Mouse (Mus musculus): ENCODE data around the gene Mutyh. TPM values are rescaled to one million over a fixed set of nuclear protein-coding genes. Genes with fewer than 3 reads are reported as not detected.

The Mutyh gene
- polyA plus RNA-seq (2015; fragmentation: Nextera tagmentation; extraction: Ambion mirVana), result 9.1 and 9.5 TPM in 2 replicates

DNA sequence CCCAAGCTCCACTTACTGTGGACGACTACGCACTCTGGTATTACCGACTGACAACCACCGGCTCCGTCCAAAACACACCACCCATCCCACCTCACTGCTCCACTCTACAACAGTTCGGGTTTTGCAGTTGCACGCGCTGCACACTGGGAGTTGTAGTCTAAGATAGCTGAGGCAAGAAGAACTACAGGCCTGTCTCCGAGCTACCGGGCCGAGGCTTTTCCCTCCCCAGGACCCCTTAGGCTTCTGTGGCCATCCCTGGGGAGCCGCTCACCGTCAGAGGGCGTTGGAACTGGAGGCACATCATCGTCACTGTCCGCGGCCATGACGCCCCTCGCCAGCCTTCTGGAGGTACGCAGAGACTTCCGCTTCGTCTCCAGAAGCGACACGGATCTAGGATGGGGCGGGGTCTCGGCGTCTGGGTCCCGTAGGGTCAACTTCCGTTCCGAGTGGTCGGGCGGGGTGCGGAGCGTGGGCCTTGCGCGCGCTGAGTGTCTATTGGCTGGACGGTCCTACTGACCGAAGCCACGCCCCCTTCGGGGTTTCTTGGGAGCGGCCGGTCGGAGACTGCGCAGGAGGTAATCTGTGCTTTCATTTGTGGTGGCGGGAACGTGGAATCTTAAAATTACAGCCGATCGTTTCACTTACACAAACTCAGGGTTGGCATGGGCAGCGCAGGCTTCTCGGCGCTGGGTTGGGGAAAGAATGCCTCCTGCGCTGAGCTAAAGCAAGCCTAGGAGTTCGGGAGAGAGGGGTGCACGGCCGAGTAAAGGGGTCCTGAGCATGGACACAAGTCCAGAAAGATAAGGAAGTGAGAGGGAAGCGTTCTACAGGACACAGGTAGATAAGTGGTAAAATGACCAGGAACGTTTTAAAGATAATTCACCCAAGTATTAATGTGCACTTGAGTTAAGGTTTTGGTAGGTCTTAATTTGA is at the start of gene Mutyh, which contains the start of gene Toe1:
Gene Mutyh, plus strand, starts transcription at position 527 of the 933 bp plus-strand sequence.
Gene Toe1, minus strand, starts transcription at position 444 of the 933 bp plus-strand sequence.
- H3K27ac ChIP-seq (ENCODE audit: low read length), result peak within 1 kb of the TSS; percentile 88
- WGBS, result under 1% methylated on average over 58 of the region's 58 CpGs
- peak within 1 kb of the TSS; percentile 81 for H3K4me3 ChIP-seq (ENCODE audit: low read length)
- H3K4me1 ChIP-seq (ENCODE audit: control insufficient read depth, insufficient read depth, low read length), result peaks cover 6% of the 10 kb centered on the region
- no peaks in the 10 kb centered on the region for H3K27me3 ChIP-seq (replicated peaks; ENCODE audit: control insufficient read depth, insufficient read depth, low read length)
- H3K36me3 ChIP-seq (ENCODE audit: control insufficient read depth, insufficient read depth, low read length), result peaks cover 18% of the 10 kb centered on the region
- no peaks in the 10 kb centered on the region for H3K9me3 ChIP-seq (ENCODE audit: control insufficient read depth, low read length)
- ATAC-seq, result peak; percentile 99
- H3K4me2 ChIP-seq (ENCODE audit: low read depth, low read length), result peak within 1 kb of the TSS; percentile 54
- peak within 1 kb of the TSS; percentile 89 for H3K9ac ChIP-seq (ENCODE audit: low read depth, low read length)

DNA sequence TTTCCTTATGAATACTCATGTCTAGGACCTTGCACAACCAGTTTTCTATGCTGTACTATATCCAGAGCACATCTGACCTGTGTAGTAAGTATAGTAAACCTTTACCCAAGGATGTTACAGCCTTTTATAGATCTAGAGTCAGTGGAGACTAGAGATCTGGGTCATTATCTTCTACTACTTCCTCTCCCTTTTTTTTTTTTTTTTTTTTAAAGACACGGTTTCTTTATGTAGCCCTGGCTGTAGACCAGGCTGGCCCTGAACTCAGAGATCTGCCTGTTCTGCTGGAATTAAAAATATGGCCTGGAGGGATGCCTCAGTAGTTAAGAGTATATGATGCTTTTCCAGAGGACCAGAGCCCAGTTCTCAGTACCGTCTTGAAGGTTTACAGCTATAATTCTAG is 45.6 kb upstream of the Mutyh start:
- Histone ChIP-seq H3K9me3 (ENCODE audit: control insufficient read depth, low read length) (no peaks in the 10 kb centered on the region), H3K4me1 (ENCODE audit: control insufficient read depth, insufficient read depth, low read length) (no peaks in the 10 kb centered on the region), H3K4me2 (ENCODE audit: low read depth, low read length) (no peak overlapping the region), H3K27me3 (replicated peaks; ENCODE audit: control insufficient read depth, insufficient read depth, low read length) (no peaks in the 10 kb centered on the region), H3K9ac (ENCODE audit: low read depth, low read length) (no peak overlapping the region), H3K36me3 (ENCODE audit: control insufficient read depth, insufficient read depth, low read length) (no peaks in the 10 kb centered on the region), H3K27ac (ENCODE audit: low read length) (no peak overlapping the region), H3K4me3 (ENCODE audit: low read length) (no peak overlapping the region)
- WGBS, result 72% methylated on average over 2 of the region's 2 CpGs
- 0 out of 2 replicates have a peak, but pooled peaks have one; percentile 38 for ATAC-seq

DNA sequence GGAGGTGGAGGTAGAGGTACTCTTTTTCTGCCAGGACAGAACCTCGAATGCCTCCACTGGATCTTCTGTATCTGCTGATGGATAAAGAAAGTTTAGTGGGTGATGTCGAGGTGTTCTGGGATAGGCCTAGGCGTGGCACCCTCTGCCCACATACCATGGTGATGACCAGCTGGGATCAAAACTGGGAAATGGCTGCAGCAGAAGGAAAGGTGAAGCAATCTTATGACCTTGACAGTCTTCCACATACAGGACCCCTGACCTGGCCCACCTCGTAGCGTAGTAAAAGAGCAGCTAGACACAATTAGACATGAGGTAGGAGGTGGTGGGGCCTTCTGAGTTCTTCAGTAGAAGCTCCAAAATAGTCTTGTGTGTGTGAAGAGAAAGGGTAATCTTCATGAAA is 43.5 kb upstream of the Mutyh start:
- Histone ChIP-seq H3K9ac (ENCODE audit: low read depth, low read length) (no peak overlapping the region), H3K36me3 (ENCODE audit: control insufficient read depth, insufficient read depth, low read length) (no peaks in the 10 kb centered on the region), H3K4me3 (ENCODE audit: low read length) (no peak overlapping the region), H3K4me1 (ENCODE audit: control insufficient read depth, insufficient read depth, low read length) (no peaks in the 10 kb centered on the region), H3K4me2 (ENCODE audit: low read depth, low read length) (no peak overlapping the region), H3K27me3 (replicated peaks; ENCODE audit: control insufficient read depth, insufficient read depth, low read length) (no peaks in the 10 kb centered on the region), H3K27ac (ENCODE audit: low read length) (no peak overlapping the region), H3K9me3 (ENCODE audit: control insufficient read depth, low read length) (no peaks in the 10 kb centered on the region)
- no peak for ATAC-seq
- 84% methylated on average over 5 of the region's 5 CpGs for WGBS

DNA sequence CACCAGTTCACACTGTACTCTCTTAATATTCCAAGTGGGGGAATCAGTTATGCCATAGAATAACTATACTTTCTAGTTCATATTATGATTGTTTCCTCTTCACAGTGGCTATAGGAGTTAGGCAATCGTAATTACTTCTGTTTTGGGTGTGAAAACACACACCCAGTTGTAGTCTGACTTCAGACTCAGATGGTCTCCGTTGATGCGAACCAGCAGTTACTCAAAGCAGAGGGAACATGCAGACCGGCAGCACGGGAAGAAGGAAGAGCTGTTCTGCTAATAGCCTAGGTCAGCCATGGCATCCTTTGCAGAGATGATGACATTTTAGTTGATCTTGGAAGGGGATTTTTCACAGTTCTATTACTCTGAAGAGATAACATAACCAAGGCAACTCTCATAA is 39.0 kb upstream of the Mutyh start:
- Histone ChIP-seq H3K9ac (ENCODE audit: low read depth, low read length) (no peak overlapping the region), H3K36me3 (ENCODE audit: control insufficient read depth, insufficient read depth, low read length) (no peaks in the 10 kb centered on the region), H3K4me1 (ENCODE audit: control insufficient read depth, insufficient read depth, low read length) (no peaks in the 10 kb centered on the region), H3K27ac (ENCODE audit: low read length) (no peak overlapping the region), H3K9me3 (ENCODE audit: control insufficient read depth, low read length) (no peaks in the 10 kb centered on the region), H3K27me3 (replicated peaks; ENCODE audit: control insufficient read depth, insufficient read depth, low read length) (no peaks in the 10 kb centered on the region), H3K4me2 (ENCODE audit: low read depth, low read length) (no peak overlapping the region), H3K4me3 (ENCODE audit: low read length) (no peak overlapping the region)
- 86% methylated on average over 5 of the region's 5 CpGs for WGBS
- ATAC-seq, result no peak

DNA sequence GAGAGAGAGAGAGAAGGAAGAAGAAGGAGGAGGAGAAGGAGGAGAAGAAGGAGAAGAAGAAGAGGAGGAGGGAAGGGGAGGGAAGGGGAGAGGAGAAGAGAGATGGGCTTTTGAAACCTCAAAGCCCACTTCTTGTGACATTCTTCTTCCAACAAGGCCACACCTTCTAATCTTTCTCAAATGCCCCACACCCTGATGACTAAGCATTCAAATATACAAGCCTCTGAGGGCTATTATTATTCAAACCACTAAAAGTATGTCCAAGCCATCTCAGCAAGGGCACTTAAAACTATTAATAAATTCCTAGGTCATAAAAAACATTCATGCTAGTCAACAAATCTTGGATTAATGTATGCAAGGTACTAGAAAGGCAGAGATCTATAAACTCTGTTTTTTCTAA is 38.5 kb upstream of the Mutyh start:
- H3K27ac ChIP-seq (ENCODE audit: low read length), result no peak overlapping the region

DNA sequence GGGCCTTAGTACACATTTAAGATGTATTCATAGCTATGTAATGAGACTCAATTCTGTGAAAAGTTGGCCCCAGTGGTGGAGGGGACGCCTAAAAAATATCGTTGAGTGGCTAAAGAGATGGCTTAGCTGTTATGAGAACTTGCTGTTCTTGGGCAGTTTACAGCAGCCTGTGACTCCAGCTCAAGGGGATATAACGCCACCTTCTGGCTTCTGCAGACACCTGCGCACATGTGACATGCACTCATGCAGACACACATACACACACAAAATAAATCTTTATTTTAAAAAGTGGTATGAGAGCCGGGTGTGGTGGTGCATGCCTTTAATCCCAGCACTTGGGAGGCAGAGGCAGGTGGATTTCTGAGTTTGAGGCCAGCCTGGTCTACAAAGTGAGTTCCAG is 31.1 kb upstream of the Mutyh start:
- no peak overlapping the region for H3K4me2 ChIP-seq (ENCODE audit: low read depth, low read length)
- ATAC-seq, result no peak
- H3K27me3 ChIP-seq (replicated peaks; ENCODE audit: control insufficient read depth, insufficient read depth, low read length), result no peaks in the 10 kb centered on the region
- H3K4me3 ChIP-seq (ENCODE audit: low read length), result no peak overlapping the region
- no peaks in the 10 kb centered on the region for H3K36me3 ChIP-seq (ENCODE audit: control insufficient read depth, insufficient read depth, low read length)
- H3K9ac ChIP-seq (ENCODE audit: low read depth, low read length), result no peak overlapping the region
- H3K27ac ChIP-seq (ENCODE audit: low read length), result no peak overlapping the region
- no peaks in the 10 kb centered on the region for H3K9me3 ChIP-seq (ENCODE audit: control insufficient read depth, low read length)
- H3K4me1 ChIP-seq (ENCODE audit: control insufficient read depth, insufficient read depth, low read length), result no peaks in the 10 kb centered on the region
- WGBS, result 96% methylated on average over 5 of the region's 5 CpGs

More for the DNA sequence above, 38.5 kb upstream of the Mutyh start:
- no peak for ATAC-seq
- H3K9me3 ChIP-seq (ENCODE audit: control insufficient read depth, low read length), result no peaks in the 10 kb centered on the region
- H3K4me2 ChIP-seq (ENCODE audit: low read depth, low read length), result no peak overlapping the region
- H3K4me1 ChIP-seq (ENCODE audit: control insufficient read depth, insufficient read depth, low read length), result no peaks in the 10 kb centered on the region
- H3K4me3 ChIP-seq (ENCODE audit: low read length), result no peak overlapping the region
- H3K27me3 ChIP-seq (replicated peaks; ENCODE audit: control insufficient read depth, insufficient read depth, low read length), result no peaks in the 10 kb centered on the region
- H3K36me3 ChIP-seq (ENCODE audit: control insufficient read depth, insufficient read depth, low read length), result no peaks in the 10 kb centered on the region
- no peak overlapping the region for H3K9ac ChIP-seq (ENCODE audit: low read depth, low read length)

DNA sequence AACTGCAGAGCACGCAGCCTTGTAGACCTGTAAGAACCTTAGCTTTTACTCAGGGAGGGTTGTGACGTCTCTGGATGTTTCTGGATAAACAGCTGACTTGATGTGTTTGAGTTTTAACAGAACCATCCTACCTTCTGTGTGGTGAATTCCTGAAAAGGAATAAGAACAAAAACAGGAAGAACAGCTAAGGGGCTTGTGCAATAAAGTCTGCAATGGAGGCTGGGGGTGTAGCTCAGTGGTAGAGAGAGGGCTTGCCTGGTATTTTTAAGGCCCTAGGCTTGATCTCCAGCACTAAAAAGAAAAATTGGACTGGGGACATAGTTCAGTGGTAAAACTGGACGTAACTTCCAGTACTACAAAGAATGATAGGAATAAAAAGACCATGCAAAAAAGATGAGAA is 30.4 kb upstream of the Mutyh start:
- H3K36me3 ChIP-seq (ENCODE audit: control insufficient read depth, insufficient read depth, low read length), result no peaks in the 10 kb centered on the region
- no peaks in the 10 kb centered on the region for H3K27me3 ChIP-seq (replicated peaks; ENCODE audit: control insufficient read depth, insufficient read depth, low read length)
- no peaks in the 10 kb centered on the region for H3K9me3 ChIP-seq (ENCODE audit: control insufficient read depth, low read length)
- ATAC-seq, result no peak
- H3K9ac ChIP-seq (ENCODE audit: low read depth, low read length), result no peak overlapping the region
- H3K4me3 ChIP-seq (ENCODE audit: low read length), result no peak overlapping the region
- no peak overlapping the region for H3K27ac ChIP-seq (ENCODE audit: low read length)
- no peaks in the 10 kb centered on the region for H3K4me1 ChIP-seq (ENCODE audit: control insufficient read depth, insufficient read depth, low read length)
- 76% methylated on average over 3 of the region's 3 CpGs for WGBS
- H3K4me2 ChIP-seq (ENCODE audit: low read depth, low read length), result no peak overlapping the region

DNA sequence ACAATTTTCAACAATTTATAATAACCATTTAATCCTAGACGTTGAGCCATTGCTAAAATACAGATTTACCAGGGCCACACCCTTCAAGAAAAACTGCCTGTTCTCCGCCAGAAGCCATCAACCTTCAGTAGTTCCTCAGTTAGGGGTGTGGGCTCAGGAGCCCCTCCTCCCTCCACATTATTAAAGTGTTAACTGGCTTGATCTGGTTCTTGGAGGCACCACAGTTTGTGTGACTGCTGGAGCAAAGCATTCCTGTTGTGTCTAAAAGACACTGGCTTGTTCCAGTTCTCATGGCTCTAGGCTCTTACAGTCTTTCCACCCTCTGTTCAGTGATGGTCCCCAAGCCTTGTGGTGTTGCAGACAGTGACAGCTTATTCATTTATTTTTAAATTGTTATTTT is 27.0 kb upstream of the Mutyh start:
- no peaks in the 10 kb centered on the region for H3K36me3 ChIP-seq (ENCODE audit: control insufficient read depth, insufficient read depth, low read length)
- no peak overlapping the region for H3K27ac ChIP-seq (ENCODE audit: low read length)
- 71% methylated on average over 2 of the region's 2 CpGs for WGBS
- H3K9ac ChIP-seq (ENCODE audit: low read depth, low read length), result no peak overlapping the region
- H3K9me3 ChIP-seq (ENCODE audit: control insufficient read depth, low read length), result no peaks in the 10 kb centered on the region
- no peaks in the 10 kb centered on the region for H3K4me1 ChIP-seq (ENCODE audit: control insufficient read depth, insufficient read depth, low read length)
- no peak overlapping the region for H3K4me2 ChIP-seq (ENCODE audit: low read depth, low read length)
- ATAC-seq, result no peak
- no peaks in the 10 kb centered on the region for H3K27me3 ChIP-seq (replicated peaks; ENCODE audit: control insufficient read depth, insufficient read depth, low read length)
- H3K4me3 ChIP-seq (ENCODE audit: low read length), result no peak overlapping the region

DNA sequence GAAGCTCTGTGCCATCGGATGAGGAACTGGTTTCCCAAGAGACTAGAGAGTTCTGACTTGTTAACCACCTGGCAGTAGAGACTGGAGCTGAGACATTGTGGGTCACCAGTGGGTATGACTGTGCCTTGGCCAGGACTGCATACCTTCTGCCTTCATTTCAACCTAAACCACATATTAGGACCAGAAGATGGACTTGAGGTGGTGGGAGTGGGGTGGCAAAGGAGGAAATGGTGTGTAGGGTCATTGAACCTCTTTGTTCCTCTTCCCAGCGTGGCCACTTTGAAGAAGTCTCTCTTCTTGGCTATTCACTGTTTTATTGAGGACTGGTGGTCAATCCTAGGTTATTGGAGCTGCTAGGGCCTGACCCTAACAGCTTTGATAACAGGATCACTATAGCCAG is 26.2 kb upstream of the Mutyh start:
- H3K4me2 ChIP-seq (ENCODE audit: low read depth, low read length), result no peak overlapping the region
- no peaks in the 10 kb centered on the region for H3K36me3 ChIP-seq (ENCODE audit: control insufficient read depth, insufficient read depth, low read length)
- 63% methylated on average over 2 of the region's 2 CpGs for WGBS
- ATAC-seq, result no peak
- no peaks in the 10 kb centered on the region for H3K4me1 ChIP-seq (ENCODE audit: control insufficient read depth, insufficient read depth, low read length)
- no peaks in the 10 kb centered on the region for H3K27me3 ChIP-seq (replicated peaks; ENCODE audit: control insufficient read depth, insufficient read depth, low read length)
- H3K4me3 ChIP-seq (ENCODE audit: low read length), result no peak overlapping the region
- H3K9ac ChIP-seq (ENCODE audit: low read depth, low read length), result no peak overlapping the region
- H3K27ac ChIP-seq (ENCODE audit: low read length), result no peak overlapping the region
- 0 out of 2 replicates have a peak, but pooled peaks cover under 1% of the 10 kb centered on the region for H3K9me3 ChIP-seq (ENCODE audit: control insufficient read depth, low read length)

Measured in intestine, embryonic 16.5 days (tissue).